Mouse (Mus musculus): ENCODE data around the gene 1700030J22Rik. TPM values are rescaled to one million over a fixed set of nuclear protein-coding genes. Genes with fewer than 3 reads are reported as not detected.

Gene 1700030J22Rik
- polyA plus RNA-seq, 2 experiments from 2014 or later, result not detected

Other genes starting within 250 kb of the 1700030J22Rik start
- 10 to 100 TPM; 11.2 to 18.0 TPM for gene Cdyl2, start 246.0 kb downstream of the 1700030J22Rik start, polyA plus RNA-seq (2017; shearing (Covaris generic))
- 10 to 100 TPM; 36.3 to 38.5 TPM for gene Cmc2, start 57.5 kb downstream of the 1700030J22Rik start, polyA plus RNA-seq (2017; shearing (Covaris generic))
- 1 to 10 TPM; 2.9 to 8.8 TPM for gene Cenpn, start 57.2 kb downstream of the 1700030J22Rik start, polyA plus RNA-seq (2017; shearing (Covaris generic))
- gene Atmin, start 35.6 kb downstream of the 1700030J22Rik start, polyA plus RNA-seq (2017; shearing (Covaris generic)), result 1 to 10 TPM; 6.4 TPM
- 10 to 100 TPM; 23.1 to 28.6 TPM for gene Gcsh, start 14.6 kb upstream of the 1700030J22Rik start, polyA plus RNA-seq (2017; shearing (Covaris generic))
- gene Pkd1l2, start 103.5 kb upstream of the 1700030J22Rik start, polyA plus RNA-seq (2017; shearing (Covaris generic)), result not detected
- not detected for gene Bco1, start 116.9 kb upstream of the 1700030J22Rik start, polyA plus RNA-seq (2017; shearing (Covaris generic))
- gene Gan, start 179.2 kb upstream of the 1700030J22Rik start, polyA plus RNA-seq (2017; shearing (Covaris generic)), result 1 to 10 TPM; 2.0 to 2.1 TPM

Measured in CD4-positive, CD25-positive, alpha-beta regulatory T cell, adult 4 months (primary cell).